Mouse (Mus musculus) c-Kit-positive CD71-negative TER-119-negative erythroid progenitor cells, embryonic 14.5 days (primary cell): Measurements from ENCODE around the gene Frrs1.
"Not testable (repeated sequence)": the region's sequence is repeated elsewhere in the genome, so short reads cannot be mapped to it uniquely, and the experiment has no call there.

Experiments
- DNase-seq: peaks from one replicate; pipeline ENCODE4 v3.0.0-alpha.2; 2013; ENCODE audit warnings: low read depth

Gene Frrs1

GRCm38 (mm10) chr3:116858941-116859685, at the start of gene Frrs1:
TSS of gene Frrs1 (plus strand) at chr3:116859464.
- no peak for DNase-seq

- DNase-seq, result not testable (repeated sequence)
Measured at GRCm38 (mm10) chr3:116810351-116810750, 48.9 kb upstream of the Frrs1 start.

GRCm38 (mm10) chr3:116812946-116813345, 46.3 kb upstream of the Frrs1 start:
- DNase-seq, result no peak

- DNase-seq, result no peak
Measured at GRCm38 (mm10) chr3:116815305-116815797, 43.9 kb upstream of the Frrs1 start.

DNA sequence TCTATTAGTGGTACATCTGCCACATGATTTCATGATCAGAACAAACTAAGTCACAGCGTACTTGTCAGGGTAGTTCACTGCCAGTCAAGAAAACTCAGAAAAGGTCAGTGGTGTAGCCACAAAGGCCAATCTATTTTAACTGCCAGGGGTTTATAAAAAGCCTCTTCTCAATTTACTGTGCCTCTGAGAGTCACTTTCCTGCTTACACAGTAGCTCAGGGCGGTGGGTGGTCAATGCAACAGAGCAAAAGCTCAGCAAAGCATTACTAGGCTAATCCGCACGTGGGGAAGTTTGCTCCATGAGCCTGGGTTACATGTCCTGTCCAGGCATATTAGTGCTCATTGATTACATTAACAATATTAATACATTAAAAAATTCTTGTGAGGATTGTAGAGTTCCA, 43.3 kb upstream of the Frrs1 start:
- DNase-seq, result no peak

DNA sequence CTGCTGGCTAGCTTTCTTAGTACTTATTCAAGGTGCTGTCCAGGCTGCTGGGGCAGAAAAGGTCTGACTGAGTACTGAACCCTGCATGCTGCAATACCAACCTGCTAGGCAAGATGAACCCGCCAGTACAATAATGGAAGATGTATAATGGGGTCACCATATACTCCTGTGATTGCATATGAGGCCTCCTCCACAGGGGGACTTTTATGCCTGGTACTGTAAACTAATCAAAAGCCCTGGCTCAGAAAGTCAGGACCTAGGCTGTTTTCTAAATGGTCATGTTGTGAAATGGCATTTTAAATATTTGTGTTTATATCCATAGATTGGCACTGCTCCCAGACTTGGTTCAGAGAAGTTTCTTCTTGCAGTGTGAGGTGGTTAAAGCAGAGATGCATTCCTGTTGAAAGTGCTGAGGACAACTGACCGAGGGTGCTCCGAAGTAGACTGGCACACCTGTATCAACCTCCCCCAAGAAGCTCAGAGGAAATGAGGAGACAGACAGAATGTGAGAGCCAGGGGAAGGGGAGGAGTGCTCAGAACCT, 42.5 kb upstream of the Frrs1 start:
- DNase-seq, result no peak

DNA sequence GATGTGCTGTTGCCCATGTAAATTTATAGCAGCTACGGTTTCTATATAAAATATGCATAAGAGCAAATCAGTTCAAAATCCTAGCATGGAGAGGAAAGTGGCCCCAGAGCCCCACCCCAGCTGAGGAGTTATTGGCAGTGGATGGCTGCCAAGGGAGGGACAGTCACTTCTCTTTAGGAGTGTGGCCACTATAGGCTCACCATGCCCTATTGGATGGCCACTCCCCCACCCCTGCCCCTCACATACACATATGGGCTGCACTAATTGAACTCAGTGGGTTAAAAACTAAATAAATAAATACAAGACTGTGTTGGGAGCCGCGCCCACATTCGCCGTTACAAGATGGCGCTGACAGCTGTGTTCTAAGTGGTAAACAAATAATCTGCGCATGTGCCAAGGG, 42.0 kb upstream of the Frrs1 start:
- no peak for DNase-seq

GRCm38 (mm10) chr3:116826471-116827215, 32.6 kb upstream of the Frrs1 start:
- no peak for DNase-seq

- no peak for DNase-seq
Measured at GRCm38 (mm10) chr3:116829274-116829920, 29.9 kb upstream of the Frrs1 start.

GRCm38 (mm10) chr3:116831324-116831723, 27.9 kb upstream of the Frrs1 start:
- DNase-seq, result no peak

DNA sequence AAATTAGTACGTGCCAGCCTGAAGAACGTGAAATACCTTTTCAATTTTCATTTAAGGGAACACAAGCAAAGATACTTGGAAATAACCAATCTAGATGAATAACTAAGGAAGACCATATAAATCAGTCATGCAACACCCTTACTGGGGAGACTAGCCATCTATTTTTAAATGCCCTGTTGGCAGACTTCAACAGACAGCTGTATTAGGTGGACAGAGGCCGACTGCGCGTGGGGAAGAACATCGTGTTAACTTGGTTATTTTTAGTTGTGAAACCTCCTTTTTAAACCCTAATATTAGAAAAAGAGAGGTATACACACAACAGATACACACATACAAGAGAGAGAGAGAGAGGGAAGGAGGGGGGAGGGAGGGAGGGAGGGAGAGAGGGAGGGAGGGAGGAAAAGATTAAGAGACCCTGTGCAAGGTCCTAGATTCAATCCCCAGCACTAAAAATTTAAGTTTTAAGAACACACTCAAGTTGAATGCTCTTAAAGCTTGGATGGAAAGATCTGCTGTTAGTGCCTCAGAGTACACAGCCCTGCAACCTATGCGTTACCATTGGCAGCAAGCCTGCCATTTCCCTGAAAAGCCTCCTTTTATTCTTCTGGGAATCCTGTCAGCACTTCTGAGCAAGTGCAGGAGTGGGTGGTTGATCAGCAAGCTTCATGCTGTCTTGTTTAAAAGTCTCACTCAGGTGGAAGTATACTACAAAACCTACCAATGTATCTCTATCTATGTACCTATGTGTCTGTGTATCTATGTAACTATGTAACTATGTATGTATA, 26.5 kb upstream of the Frrs1 start:
- no peak for DNase-seq

- no peak for DNase-seq
Measured at GRCm38 (mm10) chr3:116833491-116833890, 25.8 kb upstream of the Frrs1 start.

DNA sequence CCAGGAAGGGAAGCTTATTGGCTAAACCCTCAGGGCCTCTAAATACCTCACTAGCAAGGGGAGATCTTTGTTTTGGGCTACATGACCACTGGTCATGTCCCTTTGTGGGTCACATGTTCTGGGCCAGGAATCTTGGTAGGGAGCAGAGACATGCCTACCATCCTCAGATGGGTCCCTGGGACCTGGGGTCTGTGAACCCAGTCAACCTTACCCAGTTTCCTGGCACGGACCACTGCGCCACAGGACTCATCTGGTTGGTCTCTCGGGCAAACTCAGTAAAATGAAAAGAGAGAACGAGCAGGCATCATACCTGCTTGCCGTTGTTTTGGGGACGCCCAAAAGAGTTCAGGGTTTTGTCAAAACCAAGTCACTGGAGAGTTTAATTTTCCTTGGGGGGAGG, 25.0 kb upstream of the Frrs1 start:
- no peak for DNase-seq

- DNase-seq, result no peak
Measured at GRCm38 (mm10) chr3:116835350-116835749, 23.9 kb upstream of the Frrs1 start.

- peak; percentile 97 for DNase-seq
Measured at GRCm38 (mm10) chr3:116835770-116836680, 23.2 kb upstream of the Frrs1 start.

GRCm38 (mm10) chr3:116836681-116837475, 22.4 kb upstream of the Frrs1 start:
- no peak for DNase-seq

- no peak for DNase-seq
Measured at GRCm38 (mm10) chr3:116841311-116841710, 18.0 kb upstream of the Frrs1 start.

- no peak for DNase-seq
Measured at GRCm38 (mm10) chr3:116844880-116845579, 14.2 kb upstream of the Frrs1 start.

GRCm38 (mm10) chr3:116846084-116846483, 13.2 kb upstream of the Frrs1 start:
- DNase-seq, result no peak
